35 mouse cellular contexts compared by ENCODE assay signal in genomic region chr14:55000814-55001213, GRCm38 (mm10). TPM values are rescaled to one million over a fixed set of nuclear protein-coding genes. Genes with fewer than 3 reads are reported as not detected.
DNase-seq lines count a peak whose midpoint lies in the region; ATAC-seq and TF ChIP-seq lines count a peak whose summit lies in the region.
"Had no signal": no experiment of that assay in that cellular context is flagged by ENCODE, and none has a peak within 500 bp of the region (broad histone marks: within the 10 kb centered on the region; RNA-seq: fewer than 3 reads in every experiment).

No protein-coding gene starts in this region.

- H3K4me1 ChIP-seq in heart, embryonic 11.5 days (ENCODE audit: control insufficient read depth, insufficient read depth, low read length): peaks cover 40% of the 10 kb centered on the region
- H3K4me1 ChIP-seq in heart, embryonic 14.5 days (ENCODE audit: control insufficient read depth in 2 of 2, insufficient read depth in 2 of 2, low read length in 2 of 2): peaks cover 49 to 51% of the 10 kb centered on the region in 2 experiments
- peaks cover 35% of the 10 kb centered on the region for H3K4me1 ChIP-seq in heart, postnatal 0 days (ENCODE audit: control insufficient read depth, insufficient read depth)

- intact Hi-C loops in heart, postnatal 14 days (cut with DNase I): no loop called here

- no peak for TF ChIP-seq CTCF in heart, postnatal 0 days (IDR thresholded peaks at IDR 0.05; ENCODE audit: low read depth)

- DNase-seq in heart, adult 11 months: peak; percentile 89
- no peak for DNase-seq in heart, postnatal 14 days
- DNase-seq in heart, adult 18-20 months: no peak
- no peak for DNase-seq in heart, postnatal 0 days (ENCODE audit: low spot score)
- DNase-seq in spleen, adult 12 weeks (ENCODE audit: low spot score): no peak
- no peak for DNase-seq in urinary bladder, postnatal 14 days (ENCODE audit: low spot score)
- DNase-seq: adrenal gland, adult 8-10 months; adrenal gland, postnatal 25 days; cerebellum, adult 11-12 months; cerebellum, adult 8-10 months; cerebellum, postnatal 10 days; cerebellum, postnatal 36 days; embryo, embryonic 11 days; gastrocnemius, postnatal 10 days; gastrocnemius, postnatal 36 days; kidney, adult 18-20 months; kidney, adult 9 months had no signal

- no peaks in the 10 kb centered on the region for H3K9me3 ChIP-seq in heart, embryonic 11.5 days (replicated peaks; ENCODE audit: control insufficient read depth, low read length)
- H3K9me3 ChIP-seq in heart, embryonic 14.5 days (ENCODE audit: control insufficient read depth, low read length): peaks cover 3% of the 10 kb centered on the region; the same call in 1 of the 2 replicates
- H3K9me3 ChIP-seq in heart, postnatal 0 days (replicated peaks; ENCODE audit: control insufficient read depth, low read length): no peaks in the 10 kb centered on the region
- H3K9me3 ChIP-seq: embryonic facial prominence, embryonic 10.5 days; embryonic facial prominence, embryonic 13.5 days; forebrain, embryonic 13.5 days had no signal

- no peak for TF ChIP-seq EP300 in heart, postnatal 0 days (IDR thresholded peaks at IDR 0.05; ENCODE audit: low read depth)

- 77% methylated on average over 6 of the region's 6 CpGs for WGBS in heart, embryonic 11.5 days (ENCODE audit: insufficient replicate concordance)
- WGBS in heart, embryonic 14.5 days: 87% methylated on average over 6 of the region's 6 CpGs
- WGBS in heart, postnatal 0 days: 83% methylated on average over 6 of the region's 6 CpGs

- H3K9ac ChIP-seq in heart, embryonic 11.5 days (ENCODE audit: low read depth, low read length): no peak overlapping the region
- H3K9ac ChIP-seq in heart, embryonic 14.5 days (ENCODE audit: low read length): peak overlapping the region; percentile 30; the same call in 1 of the 2 replicates
- H3K9ac ChIP-seq in heart, postnatal 0 days (replicated peaks; ENCODE audit: low read depth, low read length): no peak overlapping the region
- H3K9ac ChIP-seq: embryonic facial prominence, embryonic 13.5 days; forebrain, embryonic 13.5 days; hindbrain, embryonic 14.5 days had no signal

- ATAC-seq in heart, embryonic 11.5 days (replicated peaks; ENCODE audit: insufficient number of reproducible peaks, low FRiP score, low TSS enrichment): no peak
- ATAC-seq in heart, embryonic 14.5 days (ENCODE audit: insufficient number of reproducible peaks, insufficient read depth, low FRiP score, low read depth): no peak
- no peak for ATAC-seq in heart, postnatal 0 days (ENCODE audit: insufficient read depth, low read depth)
- ATAC-seq: activated CD4-positive, CD25-positive, alpha-beta regulatory T cell, adult 4 months; forebrain, embryonic 13.5 days; forebrain, embryonic 16.5 days; hindbrain, postnatal 0 days; inflammation-experienced regulatory T-cells, adult 6 months; intestine, embryonic 16.5 days had no signal

- H3K27me3 ChIP-seq in heart, embryonic 11.5 days (ENCODE audit: control insufficient read depth, insufficient read depth, low read length): peaks cover 7% of the 10 kb centered on the region; the same call in 1 of the 2 replicates
- no peaks in the 10 kb centered on the region for H3K27me3 ChIP-seq in heart, embryonic 14.5 days (ENCODE audit: control insufficient read depth, insufficient read depth, low read length)
- no peaks in the 10 kb centered on the region for H3K27me3 ChIP-seq in heart, postnatal 0 days (ENCODE audit: control insufficient read depth, insufficient read depth, low read length)
- H3K27me3 ChIP-seq: embryonic facial prominence, embryonic 13.5 days; forebrain, embryonic 13.5 days had no signal

- no peaks in the 10 kb centered on the region for H3K36me3 ChIP-seq in heart, embryonic 11.5 days (ENCODE audit: control insufficient read depth, insufficient read depth, low read length)
- H3K36me3 ChIP-seq in heart, embryonic 14.5 days (ENCODE audit: control insufficient read depth, insufficient read depth, low read length): 0 out of 2 replicates have a peak, but pooled peaks cover 4% of the 10 kb centered on the region
- H3K36me3 ChIP-seq in heart, postnatal 0 days (replicated peaks; ENCODE audit: control insufficient read depth, insufficient read depth, low read length): no peaks in the 10 kb centered on the region
- H3K36me3 ChIP-seq: embryonic facial prominence, embryonic 10.5 days; embryonic facial prominence, embryonic 13.5 days had no signal

- H3K4me2 ChIP-seq in heart, embryonic 11.5 days: no peak overlapping the region
- no peak overlapping the region for H3K4me2 ChIP-seq in heart, embryonic 14.5 days (ENCODE audit: low read length)
- no peak overlapping the region for H3K4me2 ChIP-seq in heart, postnatal 0 days (ENCODE audit: low read depth, low read length)
- H3K4me2 ChIP-seq: embryonic facial prominence, embryonic 13.5 days; forebrain, embryonic 13.5 days; hindbrain, embryonic 14.5 days had no signal

- H3K4me3 ChIP-seq in heart, embryonic 11.5 days (ENCODE audit: low read depth, low read length): no peak overlapping the region
- no peak overlapping the region for H3K4me3 ChIP-seq in heart, embryonic 14.5 days (ENCODE audit: control insufficient read depth in 1 of 2, insufficient read depth in 1 of 2, low read depth in 1 of 2, low read length in 2 of 2)
- H3K4me3 ChIP-seq in heart, postnatal 0 days (ENCODE audit: low read depth, low read length): no peak overlapping the region
- H3K4me3 ChIP-seq: embryonic facial prominence, embryonic 10.5 days; embryonic facial prominence, embryonic 13.5 days; erythroblast, embryonic 14.5 days; forebrain, embryonic 13.5 days had no signal

- H3K27ac ChIP-seq in heart, embryonic 11.5 days (ENCODE audit: low read depth, low read length): peak overlapping the region; percentile 58
- peak overlapping the region in 1 of 2 experiments; percentile 45; a peak in 1 of 4 replicates for H3K27ac ChIP-seq in heart, embryonic 14.5 days (replicated peaks in 1 of 2; ENCODE audit: control insufficient read depth in 1 of 2, insufficient read depth in 1 of 2, low read depth in 2 of 2, low read length in 2 of 2)
- H3K27ac ChIP-seq in heart, postnatal 0 days (ENCODE audit: low read depth): peak overlapping the region; percentile 97; the same call in 1 of the 2 replicates
- H3K27ac ChIP-seq: embryonic facial prominence, embryonic 10.5 days; embryonic facial prominence, embryonic 13.5 days; forebrain, embryonic 13.5 days; hindbrain, embryonic 14.5 days; hindbrain, postnatal 0 days had no signal

RNA-seq across cellular contexts. Expression of gene Myh7, which starts 6.4 kb away (rescaled TPM):
- 1,000 to 10,000 TPM; 2,004 to 2,187 TPM for total RNA-seq in heart, postnatal 14 days (2021)
- 3,446 and 4,122 TPM in 2 replicates for polyA plus RNA-seq in heart, embryonic 11.5 days (2014; fragmentation: Nextera tagmentation; extraction: Ambion mirVana)
- total RNA-seq in heart, adult 18-20 months (2021): 1,000 to 10,000 TPM; 1,849 to 2,242 TPM
- 5,319 and 5,796 TPM in 2 replicates for polyA plus RNA-seq in heart, embryonic 14.5 days (2014; fragmentation: Nextera tagmentation; extraction: Ambion mirVana)
- total RNA-seq in heart, postnatal 0 days (2014; rRNA removed; ENCODE audit: low replicate concordance): 4,273 and 4,731 TPM in 2 replicates
- 1,026 and 1,537 TPM in 2 replicates for polyA plus RNA-seq in heart, postnatal 0 days (2015; fragmentation: Nextera tagmentation; extraction: Ambion mirVana)
- total RNA-seq: adrenal gland, adult 8-10 months; adrenal gland, postnatal 25 days; granulocyte monocyte progenitor cell, adult 5-6 weeks had no signal
- polyA plus RNA-seq: activated CD4-positive, CD25-positive, alpha-beta regulatory T cell, adult 4 months; erythroblast, embryonic 14.5 days; inflammation-experienced regulatory T-cells, adult 6 months had no signal

RNA-seq across cellular contexts. Expression of gene Ngdn, which starts 14.4 kb away (rescaled TPM):
- total RNA-seq in heart, postnatal 14 days (2021): 10 to 100 TPM; 23.4 to 28.4 TPM
- polyA plus RNA-seq in heart, embryonic 11.5 days (2014; fragmentation: Nextera tagmentation; extraction: Ambion mirVana): 60.3 and 62.1 TPM in 2 replicates
- 10 to 100 TPM; 27.7 to 31.1 TPM for total RNA-seq in heart, adult 18-20 months (2021)
- 53.8 and 54.9 TPM in 2 replicates for polyA plus RNA-seq in heart, embryonic 14.5 days (2014; fragmentation: Nextera tagmentation; extraction: Ambion mirVana)
- total RNA-seq in heart, postnatal 0 days (2014; rRNA removed; ENCODE audit: low replicate concordance): 20.2 and 50.1 TPM in 2 replicates
- polyA plus RNA-seq in heart, postnatal 0 days (2015; fragmentation: Nextera tagmentation; extraction: Ambion mirVana): 50.0 and 50.9 TPM in 2 replicates

RNA-seq across cellular contexts. Expression of gene Gm17428, which starts 24.1 kb away (rescaled TPM):
- not detected for total RNA-seq in heart, postnatal 14 days (2021)
- not detected in 2 replicates for polyA plus RNA-seq in heart, embryonic 11.5 days (2014; fragmentation: Nextera tagmentation; extraction: Ambion mirVana)
- not detected for total RNA-seq in heart, adult 18-20 months (2021)
- not detected in 2 replicates for polyA plus RNA-seq in heart, embryonic 14.5 days (2014; fragmentation: Nextera tagmentation; extraction: Ambion mirVana)
- not detected in 2 replicates for total RNA-seq in heart, postnatal 0 days (2014; rRNA removed; ENCODE audit: low replicate concordance)
- polyA plus RNA-seq in heart, postnatal 0 days (2015; fragmentation: Nextera tagmentation; extraction: Ambion mirVana): not detected in 2 replicates
- total RNA-seq: adrenal gland, adult 8-10 months; adrenal gland, postnatal 25 days; ES-E14; gastrocnemius, adult 18-20 months; gastrocnemius, postnatal 10 days; gastrocnemius, postnatal 36 days; granulocyte monocyte progenitor cell, adult 5-6 weeks; hindbrain, postnatal 0 days had no signal
- polyA plus RNA-seq: activated CD4-positive, CD25-positive, alpha-beta regulatory T cell, adult 4 months; brain, embryonic 14.5 days; cortical plate, adult 2 months; embryonic facial prominence, embryonic 10.5 days; embryonic facial prominence, embryonic 13.5 days; erythroblast, embryonic 14.5 days; forebrain, embryonic 13.5 days; forebrain, embryonic 16.5 days; hindbrain, embryonic 11.5 days; hindbrain, embryonic 14.5 days; hindbrain, postnatal 0 days; inflammation-experienced regulatory T-cells, adult 6 months; intestine, embryonic 16.5 days had no signal

RNA-seq across cellular contexts. Expression of gene Myh6, which starts 34.1 kb away (rescaled TPM):
- over 10,000 TPM; 23,215 to 24,603 TPM for total RNA-seq in heart, postnatal 14 days (2021)
- polyA plus RNA-seq in heart, embryonic 11.5 days (2014; fragmentation: Nextera tagmentation; extraction: Ambion mirVana): 2,306 and 2,903 TPM in 2 replicates
- over 10,000 TPM; 21,244 to 21,975 TPM for total RNA-seq in heart, adult 18-20 months (2021)
- 2,542 and 2,728 TPM in 2 replicates for polyA plus RNA-seq in heart, embryonic 14.5 days (2014; fragmentation: Nextera tagmentation; extraction: Ambion mirVana)
- total RNA-seq in heart, postnatal 0 days (2014; rRNA removed; ENCODE audit: low replicate concordance): 3,860 and 3,976 TPM in 2 replicates
- 8,242 and 9,737 TPM in 2 replicates for polyA plus RNA-seq in heart, postnatal 0 days (2015; fragmentation: Nextera tagmentation; extraction: Ambion mirVana)
- total RNA-seq: adrenal gland, adult 8-10 months; adrenal gland, postnatal 25 days; granulocyte monocyte progenitor cell, adult 5-6 weeks had no signal
- polyA plus RNA-seq: activated CD4-positive, CD25-positive, alpha-beta regulatory T cell, adult 4 months; erythroblast, embryonic 14.5 days; inflammation-experienced regulatory T-cells, adult 6 months had no signal
